Mouse (Mus musculus) CD4-positive, CD25-positive, alpha-beta regulatory T cell, adult 2 months (primary cell): ENCODE measurements around the gene Pde10a.
A peak's percentile ranks its signal among the peaks of the same experiment; 100 is the strongest.

Experiments
- DNase-seq: peaks from one replicate; pipeline ENCODE4 v3.0.0-alpha.2; 2012; ENCODE audit warnings: low read depth, low spot score

Pde10a gene

DNA sequence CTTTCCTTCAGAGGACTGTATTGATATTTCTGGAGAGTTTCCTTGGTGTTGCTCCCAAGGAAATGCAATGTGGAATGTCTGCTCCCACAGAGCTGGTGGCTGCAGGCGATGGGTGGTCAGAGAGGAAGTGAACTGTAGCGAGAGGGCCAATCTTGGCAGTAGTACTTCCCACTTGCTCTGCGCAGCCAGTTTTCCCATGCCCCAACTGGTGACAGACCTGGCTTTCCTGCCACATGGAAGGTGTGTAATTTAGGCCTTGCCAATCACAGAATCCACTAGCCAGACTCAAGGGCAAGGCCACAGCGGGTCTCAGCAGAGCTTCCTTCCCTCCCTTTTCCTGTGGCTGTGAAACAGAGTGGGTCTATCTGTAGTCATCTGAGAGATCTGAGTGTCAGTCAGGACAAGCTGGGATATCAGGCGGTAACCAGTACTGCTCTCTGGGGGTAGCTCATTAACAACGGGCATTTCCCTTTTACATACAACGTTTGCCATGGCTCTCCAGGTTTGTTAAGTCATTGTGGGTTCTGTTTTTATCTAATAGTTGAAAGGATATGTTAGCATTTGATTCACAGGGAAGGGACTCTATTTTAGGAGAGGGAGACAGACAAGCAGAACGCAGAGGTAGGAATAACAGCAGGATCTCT, 316.8 kb downstream of the Pde10a start:
- DNase-seq: no peak

DNA sequence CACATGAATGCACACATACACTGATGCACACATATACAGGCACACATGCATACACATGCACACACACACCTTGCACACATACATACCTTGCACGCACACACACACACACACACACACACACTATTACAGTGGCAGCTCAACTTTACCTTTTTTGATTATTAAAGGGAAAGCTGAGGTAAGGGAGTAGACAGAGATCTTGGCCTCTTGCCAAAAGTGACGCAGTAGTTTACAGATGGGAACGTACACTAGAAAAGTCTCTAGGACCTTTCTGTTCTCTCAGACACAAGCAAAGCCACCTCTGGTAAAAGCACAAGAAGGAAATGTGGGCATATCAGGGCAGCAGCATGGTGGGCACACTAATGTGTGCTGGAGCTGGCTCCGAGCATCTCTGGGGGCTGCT, 317.5 kb downstream of the Pde10a start:
- no peak for DNase-seq

DNA sequence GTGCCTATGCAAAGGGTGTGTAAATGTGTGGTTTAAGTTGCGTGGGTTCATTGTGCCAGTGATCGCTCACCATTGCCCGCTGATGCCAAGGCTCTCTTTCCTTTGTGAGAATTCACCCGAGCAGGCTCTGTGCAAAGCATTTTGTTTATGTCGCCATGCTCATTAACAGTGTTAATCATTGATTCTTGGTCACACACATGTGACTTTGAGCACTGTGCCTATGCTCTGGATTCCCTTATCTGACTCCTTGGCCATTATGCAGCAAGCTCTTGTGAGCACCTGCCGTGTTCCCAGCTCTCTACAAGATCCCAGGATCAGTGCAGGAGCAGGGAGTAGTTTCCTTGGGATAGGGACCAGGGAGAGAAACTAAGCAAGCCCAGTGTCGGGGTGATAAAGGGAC, 318.8 kb downstream of the Pde10a start:
- no peak for DNase-seq

DNA sequence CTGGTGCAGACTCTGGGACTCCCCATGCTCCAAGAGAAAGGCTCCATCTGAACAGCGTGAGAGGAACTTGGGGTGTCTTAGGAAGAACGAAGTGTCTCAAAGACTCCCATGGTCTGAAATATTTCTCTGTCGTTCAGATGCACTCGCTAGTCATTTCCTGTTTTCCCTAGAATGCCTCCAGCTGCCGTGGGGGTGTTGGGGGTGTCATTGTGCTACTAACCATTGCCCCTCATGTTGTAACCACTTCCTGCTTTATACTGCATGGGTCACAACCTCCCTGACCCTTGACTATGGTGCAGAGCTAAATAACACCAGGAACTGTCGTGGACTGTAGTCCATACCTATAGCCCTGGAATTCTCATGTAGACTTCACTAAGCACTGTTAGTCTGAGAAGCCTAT, 321.3 kb downstream of the Pde10a start:
- no peak for DNase-seq

DNA sequence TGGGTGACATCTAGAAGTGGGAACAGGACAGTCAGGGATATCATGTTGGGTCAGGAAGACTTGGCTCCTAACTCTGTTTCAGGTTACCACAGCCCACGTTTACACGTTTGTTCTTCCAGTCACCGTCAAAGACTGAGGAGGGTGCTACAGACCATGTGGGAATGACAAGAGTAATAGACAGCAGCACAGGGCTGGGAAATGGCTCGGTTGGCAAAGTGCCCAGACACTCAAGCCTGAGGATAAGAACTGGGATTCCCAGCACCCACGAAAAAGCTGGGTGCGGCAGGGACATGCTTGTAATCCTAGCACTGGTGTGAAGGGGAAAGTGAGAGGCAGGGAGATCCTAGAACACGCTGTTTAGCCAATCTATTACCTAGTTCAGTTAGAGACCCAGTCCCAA, 322.4 kb downstream of the Pde10a start:
- DNase-seq: no peak

DNA sequence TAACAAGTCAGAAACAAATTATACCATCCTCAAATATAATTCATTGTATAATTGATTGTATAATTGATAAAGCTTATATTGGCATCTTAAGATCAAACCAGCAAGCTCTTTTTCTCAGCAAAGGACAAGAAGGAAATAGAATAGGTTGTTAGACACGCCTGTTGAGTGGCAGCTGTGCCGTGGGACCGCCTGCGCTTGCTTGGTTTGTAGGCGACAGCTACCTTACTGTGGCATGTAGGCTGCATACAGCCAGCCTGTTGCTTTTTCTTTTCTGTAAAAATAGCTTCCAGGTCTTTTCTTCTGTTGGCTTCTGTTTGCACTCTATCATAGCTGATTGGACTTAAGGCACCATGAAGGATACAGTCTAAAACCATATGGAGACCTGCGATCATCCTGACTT, 326.7 kb downstream of the Pde10a start:
- no peak for DNase-seq

- peak; percentile 76 for DNase-seq
Measured at GRCm38 (mm10) chr17:8856430-8857371, 331.5 kb downstream of the Pde10a start.

DNA sequence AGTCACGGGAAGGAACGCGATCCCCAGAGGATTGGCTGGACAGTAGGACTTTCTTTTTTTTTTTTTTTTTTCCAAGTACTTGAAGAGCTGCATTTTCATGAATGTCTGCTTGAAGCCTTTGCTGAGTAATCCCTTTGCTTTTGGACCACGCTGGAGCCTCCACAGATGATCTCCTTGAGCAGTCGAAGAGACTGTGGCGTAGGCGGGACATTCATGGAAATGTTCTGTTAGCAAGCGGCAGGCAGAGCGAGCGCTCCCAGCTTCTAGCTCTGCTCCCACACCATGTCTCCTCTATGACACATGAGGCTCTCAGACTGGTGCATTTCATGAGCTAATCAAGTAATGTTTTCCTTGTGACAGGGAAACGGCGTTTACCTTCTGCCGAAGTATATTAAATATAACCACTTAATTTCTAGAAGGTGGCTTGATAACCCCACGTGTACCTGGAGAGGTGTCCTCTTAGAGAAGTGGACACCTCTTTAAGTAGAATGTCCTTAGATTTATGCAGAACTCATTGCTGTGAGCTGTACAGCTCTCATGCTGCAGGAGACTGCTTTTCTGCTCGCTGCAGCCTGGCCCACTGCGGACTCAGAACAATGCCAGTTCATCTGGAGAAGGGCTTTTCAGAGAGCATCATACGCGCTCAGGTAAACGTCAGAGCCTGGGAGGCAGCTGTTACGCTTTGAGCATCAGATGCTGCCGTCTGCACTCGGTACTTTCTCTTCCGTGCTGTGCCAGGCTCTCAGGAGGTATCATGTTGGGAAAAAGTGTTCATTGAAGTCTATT, 333.7 kb downstream of the Pde10a start:
- DNase-seq: no peak

DNA sequence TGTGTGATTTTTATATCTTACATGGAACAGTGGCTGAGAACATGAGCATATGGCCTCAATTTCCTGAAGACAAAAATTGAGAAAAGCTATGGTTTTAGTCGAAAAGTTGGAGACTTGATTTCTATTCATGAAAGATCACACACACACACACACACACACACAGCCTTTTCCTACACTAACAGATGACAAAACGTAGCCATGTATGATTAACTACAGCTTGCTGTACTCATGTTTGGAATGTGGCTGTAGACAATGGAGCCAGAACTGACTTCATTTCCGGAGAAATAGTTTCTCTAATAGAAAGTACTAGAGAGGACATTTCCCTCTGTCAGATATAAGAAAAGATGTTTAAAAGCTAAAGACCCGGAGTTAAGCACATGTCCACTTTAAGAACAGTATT, 334.3 kb downstream of the Pde10a start:
- DNase-seq: no peak

DNA sequence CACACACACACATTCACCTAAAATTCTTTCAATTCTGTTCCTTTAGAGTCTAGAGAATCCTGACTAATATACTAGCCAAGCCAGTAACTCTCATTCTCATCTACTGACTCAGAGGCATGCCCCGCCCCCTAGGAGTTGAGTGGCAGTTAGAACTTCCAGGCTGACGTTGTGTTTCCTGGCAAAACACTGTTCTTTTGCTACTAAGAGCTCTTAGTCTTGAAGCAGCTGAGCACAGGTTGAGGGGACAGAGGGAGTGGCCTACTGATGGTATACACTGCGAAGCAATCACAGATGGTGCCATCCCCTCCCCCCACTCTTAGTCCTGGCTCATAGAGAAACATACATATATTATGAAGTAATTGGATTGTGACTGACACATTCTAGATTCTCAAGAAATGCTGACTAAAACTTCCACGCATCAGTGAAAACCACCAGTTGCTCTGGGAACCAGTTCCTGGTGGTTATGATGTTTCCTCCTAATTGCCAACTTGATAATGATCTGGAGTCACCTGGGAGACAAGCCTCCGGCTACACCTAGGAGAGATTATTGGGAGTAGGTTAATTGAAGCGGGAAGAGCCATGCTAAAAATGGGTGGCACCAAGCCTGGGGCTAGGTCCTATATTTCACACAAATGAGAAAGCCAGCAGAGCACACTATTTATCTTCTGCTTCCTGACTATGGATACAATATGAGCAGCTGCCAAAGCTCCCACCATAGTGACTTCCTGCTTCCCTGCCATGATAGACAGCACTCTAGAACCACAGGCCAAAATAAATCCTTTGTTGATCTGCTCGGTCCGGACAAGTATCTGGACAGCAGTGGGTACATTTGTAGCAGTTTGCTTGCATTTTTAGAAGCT, 339.7 kb downstream of the Pde10a start:
- no peak for DNase-seq

- DNase-seq: peak; percentile 28
Measured at GRCm38 (mm10) chr17:8867331-8868237, 342.4 kb downstream of the Pde10a start.

DNA sequence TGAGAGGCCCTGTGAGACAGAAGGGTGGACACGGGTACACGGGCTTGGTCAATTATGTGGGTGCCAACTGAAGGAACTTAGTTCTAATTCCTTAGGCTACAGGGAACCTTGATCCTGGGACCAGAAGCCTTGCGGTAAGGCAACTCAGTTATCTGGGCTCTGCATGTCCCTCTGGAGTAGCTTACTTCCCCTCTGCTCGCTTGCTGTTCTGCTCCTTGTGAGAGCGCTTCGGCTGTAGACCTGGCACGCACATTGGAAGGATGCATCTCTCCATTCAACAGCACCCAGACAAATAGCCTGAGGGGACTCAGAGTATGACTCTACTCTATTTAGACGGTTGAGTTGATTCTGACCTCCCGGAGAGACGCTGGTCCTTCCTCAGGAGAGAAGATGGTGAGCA, 344.1 kb downstream of the Pde10a start:
- no peak for DNase-seq

DNA sequence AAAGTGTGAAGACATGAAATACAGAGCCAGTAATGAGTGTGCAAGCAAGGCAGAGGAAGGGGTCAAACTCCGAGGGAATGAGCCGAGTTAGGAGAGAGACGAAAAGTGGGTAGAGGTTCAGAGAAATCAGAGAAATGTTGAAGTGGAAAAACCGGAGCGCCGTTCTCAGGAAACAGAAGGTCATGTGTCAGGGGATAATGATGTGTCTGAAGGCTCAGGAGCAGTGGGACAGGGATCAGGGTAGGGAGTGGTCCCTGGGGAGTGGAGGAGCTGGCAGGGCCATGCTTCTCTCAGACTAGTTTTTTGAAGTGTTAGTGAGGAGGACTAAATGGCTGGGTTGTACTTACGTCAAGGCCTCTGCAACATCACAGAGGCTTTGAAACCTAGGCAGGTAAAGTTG, 345.7 kb downstream of the Pde10a start:
- DNase-seq: no peak

- no peak for DNase-seq
Measured at GRCm38 (mm10) chr17:8871396-8871795, 346.2 kb downstream of the Pde10a start.

GRCm38 (mm10) chr17:8871997-8872593, 346.9 kb downstream of the Pde10a start:
- peak; percentile 51 for DNase-seq

DNA sequence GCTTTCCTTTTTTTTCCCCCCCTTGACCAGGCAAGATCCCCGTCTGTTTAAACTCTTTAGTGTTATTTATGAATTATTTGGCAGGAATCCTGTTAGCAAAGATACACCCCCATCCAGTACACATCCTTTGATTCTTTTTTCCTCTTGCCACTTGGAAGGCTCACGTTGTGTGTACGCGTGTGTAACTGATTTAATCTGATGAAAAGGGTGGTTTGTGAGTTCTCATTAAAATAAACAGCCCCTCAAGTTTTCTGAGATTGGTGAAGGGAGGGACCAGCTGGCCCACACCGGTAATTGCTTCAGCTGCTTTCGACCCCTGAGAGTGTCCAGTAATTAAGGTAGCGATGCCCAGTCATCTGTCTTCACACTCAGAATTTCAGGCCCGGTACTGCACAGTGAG, 347.4 kb downstream of the Pde10a start:
- DNase-seq: no peak

DNA sequence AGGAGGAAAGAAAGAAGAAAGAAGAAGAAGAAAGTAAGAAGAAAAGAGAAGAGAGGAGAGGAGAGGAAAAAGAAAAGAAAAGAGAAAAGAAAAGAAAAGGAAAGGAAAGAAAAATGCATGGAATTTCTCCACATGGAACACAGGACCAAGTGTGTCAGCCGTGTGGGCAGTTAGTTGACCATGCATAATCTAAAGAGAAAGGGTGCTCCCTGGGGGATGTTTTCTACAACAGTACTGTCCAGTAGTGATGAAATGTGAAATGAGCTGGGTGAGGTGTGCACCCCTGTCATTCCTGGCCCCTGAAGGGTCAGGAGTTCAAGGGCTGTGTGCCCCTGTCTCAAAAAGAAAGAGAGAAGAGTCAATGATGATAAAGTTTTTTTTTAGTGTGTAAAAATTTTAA, 352.9 kb downstream of the Pde10a start:
- no peak for DNase-seq

DNA sequence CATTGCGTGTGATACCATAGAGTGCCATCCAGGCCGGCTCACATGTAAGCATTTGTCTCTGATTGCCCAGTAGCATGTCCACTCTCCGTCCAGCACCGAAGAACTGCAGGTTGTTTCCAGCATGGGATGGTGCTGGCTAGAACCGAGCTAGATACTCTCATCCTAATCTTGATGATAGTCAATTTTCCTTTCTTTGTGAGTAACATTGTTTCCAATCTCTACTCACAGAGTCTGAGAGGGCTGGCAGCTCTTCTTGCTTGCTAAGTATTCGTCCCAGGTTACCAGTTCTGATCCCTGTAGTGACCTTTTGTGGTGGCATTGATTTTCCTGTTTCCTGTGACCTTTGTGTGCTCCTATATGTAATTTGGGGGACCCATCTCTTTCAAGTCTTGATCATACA, 356.5 kb downstream of the Pde10a start:
- no peak for DNase-seq

GRCm38 (mm10) chr17:8884691-8885090, 359.5 kb downstream of the Pde10a start:
- no peak for DNase-seq

DNA sequence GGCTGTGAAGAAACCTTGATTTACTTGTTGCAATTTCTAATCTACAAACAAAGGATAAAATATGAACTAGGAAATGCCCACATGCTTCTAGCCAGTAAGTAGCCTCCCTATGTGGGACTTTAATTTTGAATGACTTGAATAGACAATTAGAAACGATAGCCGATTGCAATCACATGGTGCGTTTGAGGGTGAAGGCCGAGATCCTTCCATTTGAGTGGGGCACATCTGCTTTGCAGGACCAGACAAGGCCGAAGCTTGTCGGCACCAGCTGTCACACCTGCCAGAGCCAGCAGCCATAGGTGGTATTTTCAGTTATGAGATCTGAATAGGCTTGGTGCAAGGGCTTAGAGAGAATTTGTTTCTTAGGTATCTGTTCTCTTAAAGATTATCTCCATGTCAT, 360.7 kb downstream of the Pde10a start:
- no peak for DNase-seq
